Mouse (Mus musculus) gastrocnemius, postnatal 36 days (tissue): ENCODE measurements around the gene Faim. TPM values are rescaled to one million over a fixed set of nuclear protein-coding genes. Genes with fewer than 3 reads are reported as not detected.

Experiments
- DNase-seq, 2 experiments: peaks; one replicate each; pipeline ENCODE4 v3.0.0; 2022
- intact Hi-C: fragments of 180-260 bp; cut with DNase I; formaldehyde crosslinking; loops from one replicate; pipeline ENCODE4 v1.15.1; 2025
- total RNA-seq, 2 experiments: library from RNA; stranded (reverse); gene quantifications; 2 replicates each; pipeline ENCODE4 v1.2.3; 2021

Faim gene
- total RNA-seq, 2 experiments from 2014 or later: 1.4 to 1.8 TPM

GRCm38 (mm10) chr9:99041994-99042393, 55.8 kb downstream of the Faim start:
- no peak for DNase-seq
- intact Hi-C loops: no loop called here

GRCm38 (mm10) chr9:99042641-99043040, 56.5 kb downstream of the Faim start:
- intact Hi-C loops: no loop called here
- DNase-seq: no peak

- no peak for DNase-seq
- intact Hi-C loops: no loop called here
Measured at GRCm38 (mm10) chr9:99044761-99045160, 58.6 kb downstream of the Faim start.

- intact Hi-C loops: no loop called here
- DNase-seq: no peak
Measured at GRCm38 (mm10) chr9:99048724-99049250, 62.6 kb downstream of the Faim start.

- intact Hi-C loops: no loop called here
- DNase-seq: no peak
Measured at GRCm38 (mm10) chr9:99049760-99050159, 63.6 kb downstream of the Faim start.

Other genes starting within 250 kb of the Faim start
- not detected for gene Prr23a1, start 143.9 kb upstream of the Faim start, total RNA-seq
- gene Prr23a2, start 129.9 kb upstream of the Faim start, total RNA-seq: not detected
- gene Prr23a3, start 121.6 kb upstream of the Faim start, total RNA-seq: not detected
- gene 7420426K07Rik, start 83.3 kb upstream of the Faim start, total RNA-seq: not detected
- gene Foxl2, start 31.1 kb upstream of the Faim start, total RNA-seq: not detected
- not detected for gene Gm1123, start 49.3 kb downstream of the Faim start, total RNA-seq
- 1 to 10 TPM; 5.1 to 5.2 TPM for gene Pik3cb, start 154.2 kb downstream of the Faim start, total RNA-seq